Mouse (Mus musculus): ENCODE data around the gene Sugt1.
A peak's percentile ranks its signal among the peaks of the same experiment; 100 is the strongest.

- peak; percentile 86 for TF ChIP-seq CTCF (IDR thresholded peaks at IDR 0.05; ENCODE audit: low read depth)
- no peak for TF ChIP-seq EP300 (IDR thresholded peaks at IDR 0.05; ENCODE audit: low read depth)
Measured at GRCm38 (mm10) chr14:79661005-79661917, 73.8 kb downstream of the Sugt1 start.
